Mouse (Mus musculus) forebrain, embryonic 15.5 days (tissue): ENCODE results near the gene Ntng1. TPM values are rescaled to one million over a fixed set of nuclear protein-coding genes. Genes with fewer than 3 reads are reported as not detected.

ENCODE experiments used
- ATAC-seq: fragments of 200-750 bp; cut with Nextera tagmentation; replicated peaks from 2 replicates; pipeline ENCODE4 v1.8.0; 2017; ENCODE audit warnings: mild to moderate bottlenecking, moderate TSS enrichment, moderate library complexity
- H3K27ac ChIP-seq: fragments of 300-500 bp; sonication (generic); replicated peaks from 2 replicates; pipeline ENCODE4 v1.5.1; 2015; ENCODE audit warnings: mild to moderate bottlenecking, inconsistent platforms
- H3K27me3 ChIP-seq: fragments of 300-500 bp; sonication (generic); 2 replicates; pipeline ENCODE4 v1.6.1; 2015; ENCODE audit warnings: inconsistent platforms
- H3K36me3 ChIP-seq: fragments of 300-500 bp; sonication (generic); 2 replicates; pipeline ENCODE4 v1.6.1; 2015; ENCODE audit warnings: mild to moderate bottlenecking, inconsistent platforms
- H3K4me1 ChIP-seq: fragments of 300-500 bp; sonication (generic); 2 replicates; pipeline ENCODE4 v1.6.1; 2015; ENCODE audit warnings: inconsistent platforms
- H3K4me2 ChIP-seq: fragments of 300-500 bp; sonication (generic); replicated peaks from 2 replicates; pipeline ENCODE4 v1.6.1; 2015; ENCODE audit warnings: mild to moderate bottlenecking, inconsistent platforms
- H3K4me3 ChIP-seq: fragments of 300-500 bp; sonication (generic); 2 replicates; pipeline ENCODE4 v1.5.1; 2015; ENCODE audit warnings: mild to moderate bottlenecking, inconsistent platforms
- H3K9ac ChIP-seq: fragments of 300-500 bp; sonication (generic); replicated peaks from 2 replicates; pipeline ENCODE4 v1.6.1; 2015; ENCODE audit warnings: mild to moderate bottlenecking, inconsistent platforms
- H3K9me3 ChIP-seq: fragments of 300-500 bp; sonication (generic); 2 replicates; pipeline ENCODE4 v1.6.1; 2016; ENCODE audit warnings: inconsistent platforms
- WGBS: fragments of 180-500 bp; shearing (Covaris S2); methylation state at CpG from one replicate; pipeline ENCODE4 v1.1.7; 2015; ENCODE audit warnings: mixed read lengths; 5-methylcytosine and 5-hydroxymethylcytosine counted together
- polyA plus RNA-seq: library from polyadenylated mRNA; unstranded; fragments of >200 nt; fragmentation: Nextera tagmentation; extraction: Ambion mirVana; gene quantifications from 2 replicates; pipeline ENCODE4 v1.2.1, GENCODE M21; 2015

The Ntng1 gene
- polyA plus RNA-seq, 1 experiment from 2014 or later, result 11.4 TPM

DNA sequence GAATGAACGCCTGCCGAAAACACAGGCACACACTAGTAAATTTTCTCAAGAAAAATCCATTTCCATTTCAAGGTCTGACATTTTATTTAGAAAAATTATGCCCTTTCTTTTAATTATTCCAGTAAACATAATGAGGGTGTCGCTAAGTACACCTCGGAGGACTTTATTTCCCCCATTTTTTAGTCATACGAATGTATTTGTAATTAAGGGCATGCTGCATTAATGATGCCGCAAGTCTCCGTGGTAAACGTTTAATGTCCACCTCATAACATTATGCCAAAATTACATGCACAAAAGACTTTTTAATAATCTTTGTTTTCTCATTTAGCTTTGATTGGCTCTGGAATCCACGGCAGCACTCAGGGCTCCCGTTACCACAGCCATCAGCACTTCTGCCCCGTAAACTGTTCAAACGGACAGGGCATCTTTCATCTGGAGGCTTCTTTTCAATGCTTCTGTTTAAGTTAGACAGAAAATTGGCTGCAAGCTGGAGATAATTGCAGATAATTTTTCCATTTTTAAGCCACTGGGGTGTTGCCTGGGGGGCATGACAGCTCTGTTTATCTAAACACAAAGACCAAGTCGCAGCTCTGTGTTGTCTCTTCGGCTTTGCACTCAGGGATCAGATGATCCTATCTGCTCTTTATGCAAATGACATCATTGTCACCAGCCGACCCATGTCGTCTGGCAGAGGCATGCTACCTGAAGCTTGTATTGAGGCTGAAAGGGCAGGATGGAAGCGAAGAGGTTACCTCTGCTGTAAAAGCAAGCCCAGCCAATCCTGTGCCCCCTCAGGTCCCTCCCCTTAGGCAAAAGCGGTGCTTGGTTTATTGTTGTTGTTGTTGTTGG lies 12.5 kb downstream of the Ntng1 start:
- peak; percentile 54; the same call in 1 of the 2 replicates for ATAC-seq
- H3K9ac ChIP-seq, result no peak overlapping the region
- peaks cover 8% of the 10 kb centered on the region; the same call in 1 of the 2 replicates for H3K4me1 ChIP-seq
- H3K9me3 ChIP-seq, result no peaks in the 10 kb centered on the region
- H3K4me3 ChIP-seq, result 0 out of 2 replicates have a peak overlapping the region, but pooled peaks have one; percentile 14
- peak overlapping the region; percentile 14 for H3K4me2 ChIP-seq
- H3K27me3 ChIP-seq, result no peaks in the 10 kb centered on the region
- no peaks in the 10 kb centered on the region for H3K36me3 ChIP-seq
- 31% methylated on average over 18 of the region's 18 CpGs for WGBS
- no peak overlapping the region for H3K27ac ChIP-seq

DNA sequence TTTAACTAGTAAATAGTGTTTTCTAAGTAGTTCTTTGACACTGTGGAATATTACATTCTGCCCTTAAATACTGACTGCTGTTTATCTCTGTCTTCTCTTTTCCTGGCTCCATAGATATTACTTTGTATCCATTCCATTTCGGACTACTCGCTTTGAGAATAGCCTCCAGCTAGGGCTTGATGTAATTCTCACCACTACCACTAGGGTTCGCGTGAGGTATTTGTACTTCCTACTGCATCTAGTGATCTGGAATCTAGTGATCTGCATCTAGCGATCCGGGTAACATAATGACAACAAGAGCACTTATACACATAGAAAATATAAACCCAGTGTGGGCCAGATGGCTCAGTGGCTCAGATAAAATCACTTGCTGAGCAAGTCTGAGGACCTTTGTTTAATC lies 14.2 kb downstream of the Ntng1 start:
- Histone ChIP-seq H3K4me2 (no peak overlapping the region), H3K4me3 (no peak overlapping the region), H3K27me3 (no peaks in the 10 kb centered on the region), H3K4me1 (peaks cover 8% of the 10 kb centered on the region; the same call in 1 of the 2 replicates), H3K36me3 (no peaks in the 10 kb centered on the region), H3K27ac (no peak overlapping the region), H3K9me3 (no peaks in the 10 kb centered on the region), H3K9ac (no peak overlapping the region)
- ATAC-seq, result no peak
- WGBS, result 67% methylated on average over 6 of the region's 6 CpGs

- no peaks in the 10 kb centered on the region for H3K36me3 ChIP-seq
- WGBS, result 40% methylated on average over 2 of the region's 2 CpGs
- no peaks in the 10 kb centered on the region for H3K27me3 ChIP-seq
- H3K9me3 ChIP-seq, result no peaks in the 10 kb centered on the region
- no peak overlapping the region for H3K4me2 ChIP-seq
- H3K4me1 ChIP-seq, result no peaks in the 10 kb centered on the region
- no peak overlapping the region for H3K9ac ChIP-seq
- no peak for ATAC-seq
- H3K4me3 ChIP-seq, result no peak overlapping the region
- no peak overlapping the region for H3K27ac ChIP-seq
Observed at GRCm38 (mm10) chr3:110105982-110106381, 37.8 kb downstream of the Ntng1 start.

DNA sequence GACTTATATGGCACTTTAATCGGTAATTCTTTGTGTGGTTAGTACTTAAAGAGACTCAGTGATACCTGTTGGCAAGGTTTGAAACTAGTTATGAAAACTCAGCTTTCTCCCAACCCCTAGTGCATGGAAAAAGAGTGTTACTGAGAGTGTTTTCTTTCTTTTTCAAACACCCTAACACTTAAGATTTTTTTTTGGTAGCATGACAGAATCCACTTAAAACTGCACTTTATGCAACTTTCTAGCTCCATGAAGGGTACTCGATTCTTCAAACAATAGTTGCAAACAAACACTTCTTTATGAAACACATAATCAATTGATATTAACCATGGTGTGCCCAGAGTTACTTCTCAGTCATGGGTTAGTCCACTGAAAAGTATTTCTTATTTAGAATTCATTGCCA lies 49.4 kb downstream of the Ntng1 start:
- no peak overlapping the region for H3K27ac ChIP-seq
- H3K27me3 ChIP-seq, result no peaks in the 10 kb centered on the region
- no peak overlapping the region for H3K4me3 ChIP-seq
- no peaks in the 10 kb centered on the region for H3K36me3 ChIP-seq
- peaks cover 13% of the 10 kb centered on the region for H3K4me1 ChIP-seq
- 51% methylated on average over 2 of the region's 2 CpGs for WGBS
- H3K4me2 ChIP-seq, result no peak overlapping the region
- no peak overlapping the region for H3K9ac ChIP-seq
- ATAC-seq, result peak; percentile 3; the same call in 1 of the 2 replicates
- no peaks in the 10 kb centered on the region for H3K9me3 ChIP-seq

GRCm38 (mm10) chr3:110094003-110094402 lies 49.8 kb downstream of the Ntng1 start:
- H3K4me2 ChIP-seq, result no peak overlapping the region
- H3K9ac ChIP-seq, result no peak overlapping the region
- no peaks in the 10 kb centered on the region for H3K9me3 ChIP-seq
- H3K4me1 ChIP-seq, result peaks cover 13% of the 10 kb centered on the region
- no peak overlapping the region for H3K4me3 ChIP-seq
- H3K27ac ChIP-seq, result no peak overlapping the region
- no peaks in the 10 kb centered on the region for H3K27me3 ChIP-seq
- H3K36me3 ChIP-seq, result no peaks in the 10 kb centered on the region
- 19% methylated on average over 3 of the region's 3 CpGs for WGBS
- peak; percentile 81 for ATAC-seq

DNA sequence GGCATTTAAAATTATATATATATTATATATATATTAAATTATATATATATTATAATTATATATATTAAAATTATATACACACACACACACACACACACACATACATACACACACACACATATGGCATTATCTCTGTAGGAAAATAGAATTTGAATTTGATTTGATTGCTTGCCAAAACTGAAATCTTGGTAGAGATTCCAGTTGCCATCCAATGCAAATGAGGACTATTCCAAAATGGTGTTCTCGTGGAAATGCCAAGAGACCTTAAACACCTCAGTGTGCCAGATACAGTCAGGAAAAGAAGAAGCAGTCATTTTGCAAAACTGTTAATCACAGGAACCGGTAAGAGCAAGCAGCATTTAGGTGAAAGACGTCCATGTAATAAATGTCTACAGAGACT lies 51.3 kb downstream of the Ntng1 start:
- Histone ChIP-seq H3K4me2 (no peak overlapping the region), H3K9me3 (no peaks in the 10 kb centered on the region), H3K9ac (no peak overlapping the region), H3K36me3 (no peaks in the 10 kb centered on the region), H3K27ac (no peak overlapping the region), H3K4me3 (no peak overlapping the region), H3K4me1 (peaks cover 13% of the 10 kb centered on the region), H3K27me3 (no peaks in the 10 kb centered on the region)
- 60% methylated on average over 3 of the region's 3 CpGs for WGBS
- no peak for ATAC-seq

GRCm38 (mm10) chr3:110087189-110087588 lies 56.6 kb downstream of the Ntng1 start:
- Histone ChIP-seq H3K9ac (no peak overlapping the region), H3K4me2 (no peak overlapping the region), H3K4me1 (no peaks in the 10 kb centered on the region), H3K9me3 (no peaks in the 10 kb centered on the region), H3K27me3 (no peaks in the 10 kb centered on the region), H3K4me3 (no peak overlapping the region), H3K36me3 (no peaks in the 10 kb centered on the region), H3K27ac (no peak overlapping the region)
- ATAC-seq, result no peak
- 94% methylated on average over 6 of the region's 6 CpGs for WGBS

DNA sequence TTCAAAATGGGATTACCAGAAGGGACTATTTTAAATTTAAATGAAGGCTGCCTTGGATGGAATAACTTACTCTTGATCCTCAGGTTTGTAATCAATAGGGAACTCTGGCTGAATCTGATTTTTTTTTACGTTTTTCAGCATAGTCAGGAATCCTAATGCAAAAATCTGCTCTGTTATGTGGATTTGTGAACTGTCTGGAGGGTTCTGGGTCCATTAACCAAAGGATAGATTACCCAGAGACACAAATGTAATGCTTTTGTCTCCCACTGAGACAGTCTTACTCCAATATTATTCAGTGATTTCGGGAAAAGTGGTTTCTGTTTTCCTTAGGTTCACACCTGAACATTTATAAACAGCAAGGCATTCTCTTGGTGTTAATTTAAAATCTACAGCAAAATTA lies 58.5 kb downstream of the Ntng1 start:
- no peak overlapping the region for H3K27ac ChIP-seq

GRCm38 (mm10) chr3:110064709-110065256 lies 79.0 kb downstream of the Ntng1 start:
- Histone ChIP-seq H3K27ac (no peak overlapping the region), H3K27me3 (no peaks in the 10 kb centered on the region), H3K9me3 (no peaks in the 10 kb centered on the region), H3K36me3 (no peaks in the 10 kb centered on the region), H3K9ac (no peak overlapping the region), H3K4me3 (no peak overlapping the region), H3K4me1 (no peaks in the 10 kb centered on the region), H3K4me2 (no peak overlapping the region)
- no peak for ATAC-seq
- WGBS, result 91% methylated on average over 6 of the region's 6 CpGs

More for the DNA sequence above, 58.5 kb downstream of the Ntng1 start:
- no peak for ATAC-seq
- no peak overlapping the region for H3K4me3 ChIP-seq
- no peaks in the 10 kb centered on the region for H3K9me3 ChIP-seq
- no peak overlapping the region for H3K4me2 ChIP-seq
- no peaks in the 10 kb centered on the region for H3K27me3 ChIP-seq
- H3K9ac ChIP-seq, result no peak overlapping the region
- H3K4me1 ChIP-seq, result no peaks in the 10 kb centered on the region
- no peaks in the 10 kb centered on the region for H3K36me3 ChIP-seq
- WGBS, result 50% methylated on average over 2 of the region's 2 CpGs

GRCm38 (mm10) chr3:110055915-110056314 lies 87.9 kb downstream of the Ntng1 start:
- ATAC-seq, result no peak
- Histone ChIP-seq H3K9ac (no peak overlapping the region), H3K36me3 (no peaks in the 10 kb centered on the region), H3K4me2 (no peak overlapping the region), H3K4me3 (no peak overlapping the region), H3K4me1 (no peaks in the 10 kb centered on the region), H3K9me3 (no peaks in the 10 kb centered on the region), H3K27me3 (no peaks in the 10 kb centered on the region), H3K27ac (no peak overlapping the region)
- WGBS, result 83% methylated on average over 6 of the region's 6 CpGs

GRCm38 (mm10) chr3:110055433-110055832 lies 88.4 kb downstream of the Ntng1 start:
- WGBS, result 77% methylated on average over 6 of the region's 6 CpGs
- no peaks in the 10 kb centered on the region for H3K36me3 ChIP-seq

GRCm38 (mm10) chr3:110054125-110054524 lies 89.7 kb downstream of the Ntng1 start:
- no peak overlapping the region for H3K4me2 ChIP-seq
- H3K4me3 ChIP-seq, result no peak overlapping the region
- H3K4me1 ChIP-seq, result no peaks in the 10 kb centered on the region
- no peak for ATAC-seq
- no peaks in the 10 kb centered on the region for H3K27me3 ChIP-seq
- no peaks in the 10 kb centered on the region for H3K9me3 ChIP-seq
- WGBS, result 89% methylated on average over 2 of the region's 2 CpGs
- no peaks in the 10 kb centered on the region for H3K36me3 ChIP-seq
- H3K27ac ChIP-seq, result no peak overlapping the region
- H3K9ac ChIP-seq, result no peak overlapping the region

More at GRCm38 (mm10) chr3:110055433-110055832, 88.4 kb downstream of the Ntng1 start:
- ATAC-seq, result 0 out of 2 replicates have a peak, but pooled peaks have one; percentile 29
- Histone ChIP-seq H3K4me3 (no peak overlapping the region), H3K27me3 (no peaks in the 10 kb centered on the region), H3K4me1 (no peaks in the 10 kb centered on the region), H3K27ac (no peak overlapping the region), H3K4me2 (no peak overlapping the region), H3K9me3 (no peaks in the 10 kb centered on the region), H3K9ac (no peak overlapping the region)
